Mouse (Mus musculus) forebrain, postnatal 0 days (tissue): ENCODE measurements around the gene Erich4. TPM values are rescaled to one million over a fixed set of nuclear protein-coding genes. Genes with fewer than 3 reads are reported as not detected.

Experiments used
- ATAC-seq: fragments of 200-750 bp; cut with Nextera tagmentation; 2 replicates; pipeline ENCODE4 v1.8.0; 2017; ENCODE audit warnings: mild to moderate bottlenecking, moderate library complexity
- DNase-seq: peaks from one replicate; pipeline ENCODE4 v3.0.0-alpha.2; 2015
- H3K27ac ChIP-seq: fragments of 300-500 bp; sonication (generic); 2 replicates; pipeline ENCODE4 v1.5.1; 2014; ENCODE audit warnings: low read depth, mild to moderate bottlenecking, antibody characterized with exemption, low read length, moderate library complexity, mixed read lengths
- H3K27me3 ChIP-seq: fragments of 300-500 bp; sonication (generic); 2 replicates; pipeline ENCODE4 v1.6.1; 2014; ENCODE audit warnings: mild to moderate bottlenecking, low read length, mixed read lengths; ENCODE audit not compliant: insufficient read depth
- H3K36me3 ChIP-seq: fragments of 300-500 bp; sonication (generic); 2 replicates; pipeline ENCODE4 v1.6.1; 2014; ENCODE audit warnings: mild to moderate bottlenecking, moderate library complexity; ENCODE audit not compliant: insufficient read depth
- H3K4me1 ChIP-seq: fragments of 300-500 bp; sonication (generic); 2 replicates; pipeline ENCODE4 v1.6.1; 2014; ENCODE audit warnings: antibody characterized with exemption; ENCODE audit not compliant: insufficient read depth
- H3K4me2 ChIP-seq: fragments of 300-500 bp; sonication (generic); 2 replicates; pipeline ENCODE4 v1.6.1; 2014; ENCODE audit warnings: low read depth, mild to moderate bottlenecking, moderate library complexity
- H3K4me3 ChIP-seq: fragments of 300-500 bp; sonication (generic); 2 replicates; pipeline ENCODE4 v1.5.1; 2014; ENCODE audit warnings: low read depth, low read length, mixed read lengths
- H3K9ac ChIP-seq: fragments of 300-500 bp; sonication (generic); 2 replicates; pipeline ENCODE4 v1.6.1; 2014; ENCODE audit warnings: mild to moderate bottlenecking
- H3K9me3 ChIP-seq: fragments of 300-500 bp; sonication (generic); 2 replicates; pipeline ENCODE4 v1.6.1; 2016; ENCODE audit warnings: low read length
- CTCF ChIP-seq: sonication (generic); IDR thresholded peaks from 2 replicates; pipeline ENCODE4 v1.5.1; 2016; ENCODE audit warnings: antibody characterized with exemption, control low read depth, low read depth
- WGBS: fragments of 180-500 bp; shearing (Covaris S2); extraction: QIAGEN DNeasy Blood & Tissue Kit; methylation state at CpG from one replicate; pipeline ENCODE4 v1.1.7; 2014; 5-methylcytosine and 5-hydroxymethylcytosine counted together
- polyA plus RNA-seq: library from polyadenylated mRNA; unstranded; fragments of >200 nt; fragmentation: Nextera tagmentation; extraction: Ambion mirVana; gene quantifications from 2 replicates; pipeline ENCODE4 v1.2.1, GENCODE M21; 2015
- total RNA-seq: library from RNA; depleted of rRNA; stranded (reverse); fragments of >200 nt; gene quantifications from 2 replicates; pipeline ENCODE4 v1.2.3, GENCODE M21; 2014

The Erich4 gene
- total and polyA plus RNA-seq, 2 experiments from 2014 or later = not detected

DNA sequence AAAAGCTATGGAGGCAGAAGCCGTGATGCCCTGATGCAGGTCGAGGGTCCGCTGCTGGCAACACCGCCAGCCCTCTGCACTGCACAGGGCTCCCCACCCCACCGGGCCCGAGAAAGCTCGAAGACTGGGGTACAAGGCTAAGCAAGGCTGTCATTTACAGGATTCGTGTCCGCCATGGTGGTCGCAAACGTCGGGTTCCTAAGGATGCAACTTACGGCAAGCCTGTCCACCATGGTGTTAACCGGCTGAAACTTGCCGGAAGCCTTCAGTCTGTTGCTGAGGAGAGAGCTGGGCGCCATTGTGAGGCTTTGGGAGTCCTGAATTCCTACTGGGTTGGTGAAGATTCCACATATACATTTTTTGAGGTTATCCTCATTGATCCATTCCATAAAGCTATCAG lies 14.3 kb downstream of the Erich4 start:
- ATAC-seq = no peak

DNA sequence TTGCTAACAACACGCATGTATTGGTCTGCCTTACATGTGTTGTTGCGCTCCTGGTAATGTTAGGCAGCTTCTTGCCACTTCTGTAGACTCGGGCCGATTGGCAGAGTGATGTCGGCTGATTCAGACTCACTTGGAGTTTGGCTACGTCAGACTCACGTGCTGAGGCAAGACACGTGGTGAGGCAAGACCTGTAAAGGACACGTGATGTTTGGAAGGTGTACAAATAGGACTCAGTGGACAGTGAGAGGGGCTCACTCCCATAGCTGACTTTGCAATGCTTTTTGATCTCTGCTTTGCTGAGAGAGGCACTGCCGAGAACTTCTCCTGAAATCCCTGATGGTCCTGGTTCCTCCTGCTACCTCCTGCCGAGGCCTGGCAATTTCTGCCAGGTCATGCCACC lies 15.0 kb downstream of the Erich4 start:
- TF ChIP-seq CTCF = no peak
- no peak overlapping the region for H3K4me2 ChIP-seq
- H3K9ac ChIP-seq = no peak overlapping the region
- no peak for DNase-seq
- no peaks in the 10 kb centered on the region for H3K36me3 ChIP-seq
- whole genome bisulfite sequencing = 89% methylated on average over 11 of the region's 11 CpGs
- no peak overlapping the region for H3K4me3 ChIP-seq
- no peaks in the 10 kb centered on the region for H3K4me1 ChIP-seq
- H3K9me3 ChIP-seq = no peaks in the 10 kb centered on the region
- H3K27ac ChIP-seq = no peak overlapping the region
- no peak for ATAC-seq
- no peaks in the 10 kb centered on the region for H3K27me3 ChIP-seq

More for the DNA sequence above, 14.3 kb downstream of the Erich4 start:
- Histone ChIP-seq H3K9me3 (no peaks in the 10 kb centered on the region), H3K27me3 (no peaks in the 10 kb centered on the region), H3K4me3 (no peak overlapping the region), H3K36me3 (no peaks in the 10 kb centered on the region), H3K9ac (no peak overlapping the region), H3K4me1 (no peaks in the 10 kb centered on the region), H3K27ac (no peak overlapping the region), H3K4me2 (no peak overlapping the region)
- WGBS = 91% methylated on average over 16 of the region's 16 CpGs
- TF ChIP-seq CTCF = no peak
- DNase-seq = no peak

- TF ChIP-seq CTCF = peak; percentile 91
- no peaks in the 10 kb centered on the region for H3K36me3 ChIP-seq
- H3K27me3 ChIP-seq = no peaks in the 10 kb centered on the region
- peak; percentile 86 for DNase-seq
- no peak overlapping the region for H3K4me3 ChIP-seq
- no peaks in the 10 kb centered on the region for H3K9me3 ChIP-seq
- peak; percentile 43 for ATAC-seq
- WGBS = 17% methylated on average over 10 of the region's 10 CpGs
- no peak overlapping the region for H3K4me2 ChIP-seq
- H3K4me1 ChIP-seq = no peaks in the 10 kb centered on the region
- no peak overlapping the region for H3K27ac ChIP-seq
- no peak overlapping the region for H3K9ac ChIP-seq
These were observed 16.0 kb downstream of the Erich4 start for GRCm38 (mm10) chr7:25599663-25600062.

GRCm38 (mm10) chr7:25593859-25594258 lies 21.8 kb downstream of the Erich4 start:
- no peak for DNase-seq
- H3K4me2 ChIP-seq = no peak overlapping the region
- no peak for ATAC-seq
- H3K27me3 ChIP-seq = no peaks in the 10 kb centered on the region
- no peaks in the 10 kb centered on the region for H3K9me3 ChIP-seq
- no peak overlapping the region for H3K27ac ChIP-seq
- no peaks in the 10 kb centered on the region for H3K4me1 ChIP-seq
- H3K4me3 ChIP-seq = no peak overlapping the region
- no peak overlapping the region for H3K9ac ChIP-seq
- TF ChIP-seq CTCF = no peak
- 77% methylated on average over 3 of the region's 3 CpGs for WGBS
- no peaks in the 10 kb centered on the region for H3K36me3 ChIP-seq

DNA sequence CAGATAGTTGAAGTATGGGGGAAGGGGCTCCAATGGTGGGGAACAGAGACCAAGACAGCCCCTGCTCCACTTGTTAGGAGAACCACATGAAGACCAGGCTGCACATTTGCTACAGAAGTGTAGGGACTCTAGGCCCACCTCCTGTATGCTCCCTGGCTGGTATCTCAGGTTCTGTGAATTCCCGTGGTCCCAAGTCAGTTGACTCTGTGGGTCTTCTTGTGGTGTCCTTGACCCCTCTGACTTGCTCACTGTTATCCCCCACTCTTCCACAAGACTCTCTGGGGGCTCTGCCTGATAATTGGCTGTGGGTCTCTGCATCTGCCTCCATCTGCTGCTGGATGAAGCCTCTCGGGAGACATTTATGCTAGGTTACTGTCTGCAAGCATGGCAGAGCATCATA lies 24.5 kb downstream of the Erich4 start:
- 97% methylated on average over 2 of the region's 2 CpGs for WGBS
- Histone ChIP-seq H3K27ac (no peak overlapping the region), H3K9ac (no peak overlapping the region), H3K9me3 (no peaks in the 10 kb centered on the region), H3K27me3 (no peaks in the 10 kb centered on the region), H3K4me3 (no peak overlapping the region), H3K36me3 (no peaks in the 10 kb centered on the region), H3K4me1 (no peaks in the 10 kb centered on the region), H3K4me2 (no peak overlapping the region)
- ATAC-seq (no peak), DNase-seq (no peak)
- no peak for TF ChIP-seq CTCF

GRCm38 (mm10) chr7:25585351-25586204 lies 30.1 kb downstream of the Erich4 start:
- Histone ChIP-seq H3K4me3 (no peak overlapping the region), H3K4me1 (no peaks in the 10 kb centered on the region), H3K9me3 (no peaks in the 10 kb centered on the region), H3K9ac (no peak overlapping the region), H3K27ac (no peak overlapping the region), H3K36me3 (no peaks in the 10 kb centered on the region), H3K27me3 (no peaks in the 10 kb centered on the region), H3K4me2 (no peak overlapping the region)
- DNase-seq (no peak), ATAC-seq (no peak)
- TF ChIP-seq CTCF = no peak
- WGBS = 82% methylated on average over 9 of the region's 9 CpGs

- no peak overlapping the region for H3K9ac ChIP-seq
- ATAC-seq = no peak
- no peak for DNase-seq
- no peak for TF ChIP-seq CTCF
- H3K27me3 ChIP-seq = no peaks in the 10 kb centered on the region
- H3K4me2 ChIP-seq = no peak overlapping the region
- H3K4me1 ChIP-seq = no peaks in the 10 kb centered on the region
- no peaks in the 10 kb centered on the region for H3K9me3 ChIP-seq
- H3K36me3 ChIP-seq = no peaks in the 10 kb centered on the region
- H3K4me3 ChIP-seq = no peak overlapping the region
- H3K27ac ChIP-seq = no peak overlapping the region
- 93% methylated on average over 5 of the region's 5 CpGs for WGBS
These were observed 31.0 kb downstream of the Erich4 start for GRCm38 (mm10) chr7:25584651-25585050.
